Mouse (Mus musculus) liver, embryonic 14.5 days (tissue): Measurements from ENCODE around the gene Adgrl1. TPM values are rescaled to one million over a fixed set of nuclear protein-coding genes. Genes with fewer than 3 reads are reported as not detected.

Experiments used
- ATAC-seq: fragments of 200-750 bp; cut with Nextera tagmentation; 2 replicates; pipeline ENCODE4 v1.8.0; 2017; ENCODE audit warnings: moderate number of reproducible peaks, mild to moderate bottlenecking, moderate library complexity; ENCODE audit not compliant: insufficient read depth
- DNase-seq, 3 experiments: peaks; one replicate each; pipeline ENCODE4 v3.0.0-alpha.2; 2012 to 2013; ENCODE audit warnings: low read depth in 3 of 3, low spot score in 3 of 3
- H3K27ac ChIP-seq: fragments of 300-500 bp; sonication (generic); 2 replicates; pipeline ENCODE4 v1.5.1; 2014; ENCODE audit warnings: moderate library complexity, mild to moderate bottlenecking, control low read depth, inconsistent platforms
- H3K27me3 ChIP-seq: fragments of 300-500 bp; sonication (generic); 2 replicates; pipeline ENCODE4 v1.6.1; 2014; ENCODE audit warnings: mild to moderate bottlenecking, low read length, moderate library complexity; ENCODE audit not compliant: control insufficient read depth, insufficient read depth
- H3K36me3 ChIP-seq: fragments of 300-500 bp; sonication (generic); replicated peaks from 2 replicates; pipeline ENCODE4 v1.6.1; 2014; ENCODE audit warnings: low read depth; ENCODE audit not compliant: control insufficient read depth, insufficient read depth
- H3K4me1 ChIP-seq, 2 experiments: fragments of 200-500 bp in 1 of 2; fragments of 300-500 bp in 1 of 2; sonication (generic) in 1 of 2; replicated peaks; 2 replicates each; pipeline ENCODE4 v1.6.1; 2012 to 2014; ENCODE audit warnings: antibody characterized with exemption in 1 of 2, inconsistent platforms in 1 of 2, low read length in 1 of 2; ENCODE audit not compliant: control insufficient read depth in 2 of 2, insufficient read depth in 2 of 2
- H3K4me2 ChIP-seq: fragments of 300-500 bp; sonication (generic); 2 replicates; pipeline ENCODE4 v1.6.1; 2014; ENCODE audit warnings: low read depth, mild to moderate bottlenecking, control low read depth, moderate library complexity
- H3K4me3 ChIP-seq, 2 experiments: fragments of 200-500 bp in 1 of 2; fragments of 300-500 bp in 1 of 2; sonication (generic) in 1 of 2; 2 replicates each; pipeline ENCODE4 v1.5.1; 2012 to 2014; ENCODE audit warnings: low read depth in 2 of 2, low read length in 2 of 2, mild to moderate bottlenecking in 2 of 2, control low read depth in 1 of 2, inconsistent platforms in 1 of 2, moderate library complexity in 1 of 2; ENCODE audit not compliant: insufficient read depth in 1 of 2
- H3K9ac ChIP-seq: fragments of 300-500 bp; sonication (generic); replicated peaks from 2 replicates; pipeline ENCODE4 v1.6.1; 2014; ENCODE audit warnings: mild to moderate bottlenecking, control low read depth, moderate library complexity
- H3K9me3 ChIP-seq: fragments of 300-500 bp; sonication (generic); 2 replicates; pipeline ENCODE4 v1.6.1; 2016; ENCODE audit warnings: low read length, mixed read lengths; ENCODE audit not compliant: control insufficient read depth
- CTCF ChIP-seq: IDR thresholded peaks from 2 replicates; pipeline ENCODE4 v1.5.1; 2016; ENCODE audit warnings: antibody characterized with exemption, low read depth, control low read depth
- EP300 ChIP-seq: IDR thresholded peaks from 2 replicates; pipeline ENCODE4 v1.6.1; 2016; ENCODE audit warnings: antibody characterized with exemption, low read depth
- WGBS: fragments of 180-500 bp; shearing (Covaris S2); extraction: QIAGEN DNeasy Blood & Tissue Kit; methylation state at CpG from one replicate; pipeline ENCODE4 v1.1.7; 2014; ENCODE audit not compliant: insufficient replicate concordance; 5-methylcytosine and 5-hydroxymethylcytosine counted together
- polyA plus RNA-seq, 2 experiments: library from polyadenylated mRNA; depleted of rRNA in 1 of 2; stranded (reverse) in 1 of 2; unstranded in 1 of 2; fragments of >200 nt; fragmentation: Nextera tagmentation in 1 of 2; extraction: Ambion mirVana in 1 of 2; gene quantifications; 2 replicates each; pipeline versions ENCODE4 v1.2.1 to v1.2.3; 2012 to 2014

Adgrl1 gene
- polyA plus RNA-seq, 2 experiments: 1.2 to 4.5 TPM

GRCm38 (mm10) chr8:83934994-83935393 lies 35.1 kb downstream of the Adgrl1 start:
- no peaks in the 10 kb centered on the region for H3K9me3 ChIP-seq
- TF ChIP-seq EP300 (no peak), CTCF (no peak)
- H3K27ac ChIP-seq: no peak overlapping the region
- H3K4me1 ChIP-seq: no peaks in the 10 kb centered on the region
- 56% methylated on average over 2 of the region's 2 CpGs for WGBS
- no peaks in the 10 kb centered on the region for H3K27me3 ChIP-seq
- DNase-seq: no peak
- H3K4me2 ChIP-seq: no peak overlapping the region
- no peak overlapping the region for H3K9ac ChIP-seq
- H3K4me3 ChIP-seq: no peak overlapping the region
- H3K36me3 ChIP-seq: no peaks in the 10 kb centered on the region
- ATAC-seq: no peak

GRCm38 (mm10) chr8:83935435-83935834 lies 35.5 kb downstream of the Adgrl1 start:
- no peaks in the 10 kb centered on the region for H3K36me3 ChIP-seq
- no peak overlapping the region for H3K27ac ChIP-seq
- H3K9me3 ChIP-seq: no peaks in the 10 kb centered on the region
- no peak for DNase-seq
- TF ChIP-seq EP300 (no peak), CTCF (no peak)
- 71% methylated on average over 8 of the region's 8 CpGs for WGBS
- no peak for ATAC-seq
- no peak overlapping the region for H3K4me2 ChIP-seq
- H3K9ac ChIP-seq: no peak overlapping the region
- no peak overlapping the region for H3K4me3 ChIP-seq
- no peaks in the 10 kb centered on the region for H3K27me3 ChIP-seq
- no peaks in the 10 kb centered on the region for H3K4me1 ChIP-seq

- Histone ChIP-seq H3K4me2 (no peak overlapping the region), H3K27me3 (no peaks in the 10 kb centered on the region), H3K36me3 (no peaks in the 10 kb centered on the region), H3K27ac (no peak overlapping the region), H3K9ac (no peak overlapping the region), H3K9me3 (no peaks in the 10 kb centered on the region), H3K4me1 (no peaks in the 10 kb centered on the region), H3K4me3 (no peak overlapping the region)
- ATAC-seq (no peak), DNase-seq (no peak)
- 75% methylated on average over 7 of the region's 7 CpGs for WGBS
- TF ChIP-seq EP300 (no peak), CTCF (no peak)
Measured at GRCm38 (mm10) chr8:83937645-83938044, 37.7 kb downstream of the Adgrl1 start.

- WGBS: 87% methylated on average over 15 of the region's 15 CpGs
- DNase-seq (no peak), ATAC-seq (no peak)
- H3K4me1 ChIP-seq: no peaks in the 10 kb centered on the region
- no peak overlapping the region for H3K4me2 ChIP-seq
- no peak for TF ChIP-seq CTCF
- no peak for TF ChIP-seq EP300
- no peak overlapping the region for H3K4me3 ChIP-seq
- no peak overlapping the region for H3K9ac ChIP-seq
- no peak overlapping the region for H3K27ac ChIP-seq
- H3K36me3 ChIP-seq: no peaks in the 10 kb centered on the region
- H3K9me3 ChIP-seq: no peaks in the 10 kb centered on the region
- no peaks in the 10 kb centered on the region for H3K27me3 ChIP-seq
Measured at GRCm38 (mm10) chr8:83938330-83938729, 38.4 kb downstream of the Adgrl1 start.

- Histone ChIP-seq H3K9me3 (no peaks in the 10 kb centered on the region), H3K9ac (no peak overlapping the region), H3K27me3 (no peaks in the 10 kb centered on the region), H3K27ac (no peak overlapping the region), H3K4me3 (no peak overlapping the region), H3K4me1 (no peaks in the 10 kb centered on the region), H3K36me3 (no peaks in the 10 kb centered on the region), H3K4me2 (no peak overlapping the region)
- DNase-seq: no peak
- 56% methylated on average over 6 of the region's 6 CpGs for WGBS
- ATAC-seq: no peak
- TF ChIP-seq CTCF: no peak
Measured at GRCm38 (mm10) chr8:83941066-83941677, 41.3 kb downstream of the Adgrl1 start.
